In genomic region chr9:32711768-32712167, GRCm38 (mm10) we compare ENCODE assay signal across 13 mouse cellular contexts.
DNase-seq lines count a peak whose midpoint lies in the region; ATAC-seq and TF ChIP-seq lines count a peak whose summit lies in the region.
"Had no signal": no experiment of that assay in that cellular context is flagged by ENCODE, and none has a peak within 500 bp of the region (broad histone marks: within the 10 kb centered on the region; RNA-seq: fewer than 3 reads in every experiment).

No protein-coding gene starts in this region.

- no peak for DNase-seq in heart, embryonic 10.5 days (ENCODE audit: low spot score)
- DNase-seq in stomach, postnatal 0 days (ENCODE audit: low spot score): no peak
- peak; percentile 38 for DNase-seq in heart, postnatal 4 days
- DNase-seq in urinary bladder, adult 2 months (ENCODE audit: low spot score): no peak
- no peak for DNase-seq in layer of hippocampus, adult 18-20 months (ENCODE audit: low spot score in 2 of 2)
- DNase-seq: cerebellum, adult 2 months; layer of hippocampus, adult 9-11 months; liver, embryonic 13.5 days; lung, postnatal 4 days had no signal

- H3K27me3 ChIP-seq in heart, embryonic 13.5 days (replicated peaks): no peaks in the 10 kb centered on the region
- H3K27me3 ChIP-seq in heart, embryonic 10.5 days (ENCODE audit: insufficient read depth, poor library complexity, severe bottlenecking): no peaks in the 10 kb centered on the region
- no peaks in the 10 kb centered on the region for H3K27me3 ChIP-seq in stomach, embryonic 16.5 days (ENCODE audit: control insufficient read depth, insufficient read depth, low read length)
- no peaks in the 10 kb centered on the region for H3K27me3 ChIP-seq in stomach, postnatal 0 days (ENCODE audit: control insufficient read depth, insufficient read depth, low read length)
- H3K27me3 ChIP-seq in limb, embryonic 15.5 days: no peaks in the 10 kb centered on the region
- H3K27me3 ChIP-seq: liver, embryonic 13.5 days had no signal

- no peak for TF ChIP-seq EP300 in stomach, postnatal 0 days (optimal IDR thresholded peaks at IDR 0.05)

- WGBS in heart, embryonic 13.5 days: 66% methylated on average over 4 of the region's 4 CpGs
- 70% methylated on average over 4 of the region's 4 CpGs for WGBS in heart, embryonic 10.5 days
- 70% methylated on average over 4 of the region's 4 CpGs for WGBS in stomach, embryonic 16.5 days
- WGBS in stomach, postnatal 0 days: 81% methylated on average over 4 of the region's 4 CpGs
- 71% methylated on average over 4 of the region's 4 CpGs for WGBS in limb, embryonic 15.5 days

- H3K4me2 ChIP-seq in heart, embryonic 13.5 days: no peak overlapping the region
- H3K4me2 ChIP-seq in stomach, embryonic 16.5 days (ENCODE audit: low read depth, low read length): 0 out of 2 replicates have a peak overlapping the region, but pooled peaks have one; percentile 38
- no peak overlapping the region for H3K4me2 ChIP-seq in stomach, postnatal 0 days (replicated peaks; ENCODE audit: low read depth)
- H3K4me2 ChIP-seq in limb, embryonic 15.5 days: no peak overlapping the region
- H3K4me2 ChIP-seq: liver, embryonic 13.5 days had no signal

- H3K27ac ChIP-seq in heart, embryonic 13.5 days (replicated peaks): peak overlapping the region; percentile 5; the same call in 1 of the 2 replicates
- no peak overlapping the region for H3K27ac ChIP-seq in heart, embryonic 10.5 days
- 0 out of 2 replicates have a peak overlapping the region, but pooled peaks have one; percentile 55 for H3K27ac ChIP-seq in stomach, embryonic 16.5 days (ENCODE audit: low read length)
- no peak overlapping the region; the same call in 1 of the 2 replicates for H3K27ac ChIP-seq in stomach, postnatal 0 days (replicated peaks)
- 0 out of 2 replicates have a peak overlapping the region, but pooled peaks have one; percentile 35 for H3K27ac ChIP-seq in limb, embryonic 15.5 days
- H3K27ac ChIP-seq: liver, embryonic 13.5 days had no signal

- 0 out of 2 replicates have a peak overlapping the region, but pooled peaks have one; percentile 44 for H3K9ac ChIP-seq in heart, embryonic 13.5 days
- no peak overlapping the region for H3K9ac ChIP-seq in stomach, embryonic 16.5 days (ENCODE audit: low read length)
- H3K9ac ChIP-seq in stomach, postnatal 0 days (ENCODE audit: low read length): no peak overlapping the region
- H3K9ac ChIP-seq in limb, embryonic 15.5 days: no peak overlapping the region
- H3K9ac ChIP-seq: liver, embryonic 13.5 days had no signal

- H3K9me3 ChIP-seq in heart, embryonic 13.5 days: no peaks in the 10 kb centered on the region
- no peaks in the 10 kb centered on the region for H3K9me3 ChIP-seq in heart, embryonic 10.5 days
- H3K9me3 ChIP-seq in stomach, embryonic 16.5 days (replicated peaks; ENCODE audit: control insufficient read depth, low read length): no peaks in the 10 kb centered on the region
- H3K9me3 ChIP-seq in stomach, postnatal 0 days (ENCODE audit: control insufficient read depth, low read length): no peaks in the 10 kb centered on the region
- H3K9me3 ChIP-seq in limb, embryonic 15.5 days: no peaks in the 10 kb centered on the region
- H3K9me3 ChIP-seq: liver, embryonic 13.5 days had no signal

- peaks cover 100% of the 10 kb centered on the region for H3K4me1 ChIP-seq in heart, embryonic 13.5 days
- H3K4me1 ChIP-seq in heart, embryonic 10.5 days: peaks cover 78% of the 10 kb centered on the region
- peaks cover 61% of the 10 kb centered on the region for H3K4me1 ChIP-seq in stomach, embryonic 16.5 days (ENCODE audit: control insufficient read depth, insufficient read depth, low read length)
- peaks cover 3% of the 10 kb centered on the region; the same call in 1 of the 2 replicates for H3K4me1 ChIP-seq in stomach, postnatal 0 days (replicated peaks; ENCODE audit: control insufficient read depth, insufficient read depth)
- peaks cover 75% of the 10 kb centered on the region for H3K4me1 ChIP-seq in limb, embryonic 15.5 days

- H3K36me3 ChIP-seq in heart, embryonic 13.5 days: peaks cover 6% of the 10 kb centered on the region
- H3K36me3 ChIP-seq in heart, embryonic 10.5 days: no peaks in the 10 kb centered on the region
- H3K36me3 ChIP-seq in stomach, embryonic 16.5 days (ENCODE audit: control insufficient read depth, insufficient read depth, low read length): no peaks in the 10 kb centered on the region
- H3K36me3 ChIP-seq in stomach, postnatal 0 days (ENCODE audit: control insufficient read depth, insufficient read depth, low read length): no peaks in the 10 kb centered on the region
- no peaks in the 10 kb centered on the region for H3K36me3 ChIP-seq in limb, embryonic 15.5 days
- H3K36me3 ChIP-seq: liver, embryonic 13.5 days had no signal

- TF ChIP-seq CTCF in stomach, postnatal 0 days (IDR thresholded peaks at IDR 0.05; ENCODE audit: low read depth): no peak

- ATAC-seq in heart, embryonic 13.5 days (ENCODE audit: extremely low read depth, insufficient number of reproducible peaks, low FRiP score, low TSS enrichment): no peak
- ATAC-seq in stomach, embryonic 16.5 days (ENCODE audit: insufficient read depth, low FRiP score): no peak
- ATAC-seq in stomach, postnatal 0 days (ENCODE audit: low FRiP score, low TSS enrichment): no peak
- ATAC-seq in limb, embryonic 15.5 days (ENCODE audit: insufficient number of reproducible peaks, low FRiP score, low TSS enrichment, low read depth): no peak
- ATAC-seq: midbrain, embryonic 16.5 days had no signal

- H3K4me3 ChIP-seq in heart, embryonic 13.5 days: no peak overlapping the region
- H3K4me3 ChIP-seq in heart, embryonic 10.5 days: no peak overlapping the region
- no peak overlapping the region for H3K4me3 ChIP-seq in stomach, embryonic 16.5 days (replicated peaks; ENCODE audit: low read length)
- H3K4me3 ChIP-seq in stomach, postnatal 0 days (ENCODE audit: low read depth, low read length): no peak overlapping the region
- H3K4me3 ChIP-seq in limb, embryonic 15.5 days: no peak overlapping the region
- H3K4me3 ChIP-seq: liver, embryonic 13.5 days had no signal

Comparison
In these comparisons a context has a peak if more than half of its experiments do, and no peak if none do; other contexts are left out.
1. H3K27ac ChIP-seq: peak in heart, embryonic 13.5 days (single experiment), stomach, embryonic 16.5 days (single experiment) and limb, embryonic 15.5 days (single experiment); none in heart, embryonic 10.5 days (single experiment) and stomach, postnatal 0 days (single experiment).